Comparison of ENCODE assay signal across 8 mouse cellular contexts in genomic region chr9:13303976-13304375, GRCm38 (mm10). TPM values are rescaled to one million over a fixed set of nuclear protein-coding genes. Genes with fewer than 3 reads are reported as not detected.
DNase-seq lines count a peak whose midpoint lies in the region; ATAC-seq and TF ChIP-seq lines count a peak whose summit lies in the region.

No protein-coding gene starts in this region.

- no peak for ATAC-seq in midbrain, embryonic 16.5 days
- 0 out of 2 replicates have a peak, but pooled peaks have one; percentile 10 for ATAC-seq in hindbrain, embryonic 15.5 days (ENCODE audit: low FRiP score, low read depth)
- ATAC-seq in megakaryocyte progenitor cell, adult 5-6 weeks (replicated peaks; ENCODE audit: poor library complexity): peak; percentile 79

- H3K36me3 ChIP-seq in midbrain, embryonic 10.5 days: no peaks in the 10 kb centered on the region
- no peaks in the 10 kb centered on the region for H3K36me3 ChIP-seq in midbrain, embryonic 16.5 days (ENCODE audit: control insufficient read depth, insufficient read depth, low read length)
- H3K36me3 ChIP-seq in hindbrain, embryonic 15.5 days: no peaks in the 10 kb centered on the region

- intact Hi-C loops in left cerebral cortex, adult 2 months (cut with DNase I): no loop called here
- intact Hi-C loops in left cerebral cortex, postnatal 36 days (cut with DNase I): no loop called here

- no peak for DNase-seq in midbrain, embryonic 10.5 days (ENCODE audit: low spot score)
- peak; percentile 68 for DNase-seq in fat pad, adult 2 months (ENCODE audit: extremely low read depth, low read depth, low spot score)
- no peak for DNase-seq in T-cell, adult 2 months (ENCODE audit: low spot score)
- DNase-seq in left cerebral cortex, adult 2 months (ENCODE audit: extremely low spot score in 1 of 2, low spot score in 2 of 2): no peak
- no peak for DNase-seq in left cerebral cortex, postnatal 36 days (ENCODE audit: low spot score in 2 of 2)

- H3K27me3 ChIP-seq in midbrain, embryonic 10.5 days (ENCODE audit: low read depth, poor library complexity, severe bottlenecking): peaks cover 21% of the 10 kb centered on the region
- no peaks in the 10 kb centered on the region for H3K27me3 ChIP-seq in midbrain, embryonic 16.5 days (ENCODE audit: control insufficient read depth, insufficient read depth, low read depth, low read length)
- H3K27me3 ChIP-seq in hindbrain, embryonic 15.5 days: no peaks in the 10 kb centered on the region

- H3K9ac ChIP-seq in midbrain, embryonic 16.5 days (ENCODE audit: low read depth, low read length): no peak overlapping the region
- H3K9ac ChIP-seq in hindbrain, embryonic 15.5 days: no peak overlapping the region

- 0 out of 2 replicates have a peak overlapping the region, but pooled peaks have one; percentile 65 for H3K27ac ChIP-seq in midbrain, embryonic 10.5 days (replicated peaks)
- H3K27ac ChIP-seq in midbrain, embryonic 16.5 days (ENCODE audit: low read length): no peak overlapping the region
- H3K27ac ChIP-seq in hindbrain, embryonic 15.5 days (replicated peaks): peak overlapping the region; percentile 32; the same call in 1 of the 2 replicates
- no peak overlapping the region for H3K27ac ChIP-seq in left cerebral cortex, adult 2 months

- WGBS in midbrain, embryonic 10.5 days: 62% methylated on average over 6 of the region's 6 CpGs
- WGBS in midbrain, embryonic 16.5 days: 31% methylated on average over 6 of the region's 6 CpGs
- 25% methylated on average over 6 of the region's 6 CpGs for WGBS in hindbrain, embryonic 15.5 days

- no peak overlapping the region for H3K4me2 ChIP-seq in midbrain, embryonic 16.5 days (ENCODE audit: low read length)
- peak overlapping the region; percentile 0; the same call in 1 of the 2 replicates for H3K4me2 ChIP-seq in hindbrain, embryonic 15.5 days

- no peak overlapping the region for H3K4me3 ChIP-seq in midbrain, embryonic 10.5 days
- H3K4me3 ChIP-seq in midbrain, embryonic 16.5 days (ENCODE audit: low read depth, low read length): no peak overlapping the region
- no peak overlapping the region for H3K4me3 ChIP-seq in hindbrain, embryonic 15.5 days
- H3K4me3 ChIP-seq in left cerebral cortex, adult 2 months: no peak overlapping the region

- no peaks in the 10 kb centered on the region for H3K9me3 ChIP-seq in midbrain, embryonic 10.5 days (replicated peaks)
- H3K9me3 ChIP-seq in midbrain, embryonic 16.5 days (replicated peaks; ENCODE audit: control insufficient read depth, low read length, poor library complexity, severe bottlenecking): no peaks in the 10 kb centered on the region
- H3K9me3 ChIP-seq in hindbrain, embryonic 15.5 days: no peaks in the 10 kb centered on the region

- peaks cover 84% of the 10 kb centered on the region for H3K4me1 ChIP-seq in midbrain, embryonic 10.5 days
- H3K4me1 ChIP-seq in midbrain, embryonic 16.5 days (ENCODE audit: control insufficient read depth, insufficient read depth, low read length): peaks cover 25% of the 10 kb centered on the region
- peaks cover 77% of the 10 kb centered on the region for H3K4me1 ChIP-seq in hindbrain, embryonic 15.5 days (replicated peaks)

- no peak for TF ChIP-seq CTCF in left cerebral cortex, adult 2 months (IDR thresholded peaks at IDR 0.05)

RNA-seq across cellular contexts. Expression of gene Maml2, which starts 6.2 kb away (rescaled TPM):
- polyA plus RNA-seq in midbrain, embryonic 10.5 days (2016; fragmentation: Nextera tagmentation; extraction: Ambion mirVana): 8.6 and 11.5 TPM in 2 replicates
- polyA plus RNA-seq in midbrain, embryonic 16.5 days (2015; fragmentation: Nextera tagmentation; extraction: Ambion mirVana): 9.9 and 10.6 TPM in 2 replicates
- polyA plus RNA-seq in hindbrain, embryonic 15.5 days (2015; fragmentation: Nextera tagmentation; extraction: Ambion mirVana): 11.2 and 12.3 TPM in 2 replicates
- total RNA-seq in megakaryocyte progenitor cell, adult 5-6 weeks (2015): 1.1 and 2.9 TPM in 2 replicates
- 0.46 and 0.71 TPM in 2 replicates for total RNA-seq in megakaryocyte progenitor cell, adult 5-6 weeks (2017)
- total RNA-seq in left cerebral cortex, adult 2 months (2021): 1 to 10 TPM; 7.1 to 7.2 TPM
- 1 to 10 TPM; 6.2 to 7.1 TPM for total RNA-seq in left cerebral cortex, postnatal 36 days (2021)

RNA-seq across cellular contexts. Expression of gene Ccdc82, which starts 57.2 kb away (rescaled TPM):
- 9.1 and 11.7 TPM in 2 replicates for polyA plus RNA-seq in midbrain, embryonic 10.5 days (2016; fragmentation: Nextera tagmentation; extraction: Ambion mirVana)
- 15.0 and 15.1 TPM in 2 replicates for polyA plus RNA-seq in midbrain, embryonic 16.5 days (2015; fragmentation: Nextera tagmentation; extraction: Ambion mirVana)
- 13.1 and 13.6 TPM in 2 replicates for polyA plus RNA-seq in hindbrain, embryonic 15.5 days (2015; fragmentation: Nextera tagmentation; extraction: Ambion mirVana)
- total RNA-seq in megakaryocyte progenitor cell, adult 5-6 weeks (2015): 26.0 and 34.7 TPM in 2 replicates
- 31.0 and 42.6 TPM in 2 replicates for total RNA-seq in megakaryocyte progenitor cell, adult 5-6 weeks (2017)
- 10 to 100 TPM; 19.5 TPM for total RNA-seq in left cerebral cortex, adult 2 months (2021)
- 10 to 100 TPM; 13.2 to 18.1 TPM for total RNA-seq in left cerebral cortex, postnatal 36 days (2021)

RNA-seq across cellular contexts. Expression of gene Jrkl, which starts 58.3 kb away (rescaled TPM):
- polyA plus RNA-seq in midbrain, embryonic 10.5 days (2016; fragmentation: Nextera tagmentation; extraction: Ambion mirVana): 7.6 and 9.1 TPM in 2 replicates
- 11.0 and 13.6 TPM in 2 replicates for polyA plus RNA-seq in midbrain, embryonic 16.5 days (2015; fragmentation: Nextera tagmentation; extraction: Ambion mirVana)
- 10.4 TPM in 2 replicates for polyA plus RNA-seq in hindbrain, embryonic 15.5 days (2015; fragmentation: Nextera tagmentation; extraction: Ambion mirVana)
- total RNA-seq in megakaryocyte progenitor cell, adult 5-6 weeks (2015): 5.5 and 6.4 TPM in 2 replicates
- 7.5 and 9.4 TPM in 2 replicates for total RNA-seq in megakaryocyte progenitor cell, adult 5-6 weeks (2017)
- 10 to 100 TPM in 1 of 2 experiments, 1 to 10 TPM in 1; 9.5 to 10.4 TPM for total RNA-seq in left cerebral cortex, adult 2 months (2021)
- total RNA-seq in left cerebral cortex, postnatal 36 days (2021): 1 to 10 TPM; 7.6 to 9.8 TPM

Comparison
In these comparisons a context has a peak if more than half of its experiments do, and no peak if none do; other contexts are left out.
1. H3K27ac ChIP-seq: peak in midbrain, embryonic 10.5 days (single experiment) and hindbrain, embryonic 15.5 days (single experiment); none in midbrain, embryonic 16.5 days (single experiment) and left cerebral cortex, adult 2 months (single experiment).